Mouse (Mus musculus): Measurements from ENCODE around the gene Gm10591.
"Not testable (repeated sequence)": the region's sequence is repeated elsewhere in the genome, so short reads cannot be mapped to it uniquely, and the experiment has no call there.

Gm10591 gene

DNA sequence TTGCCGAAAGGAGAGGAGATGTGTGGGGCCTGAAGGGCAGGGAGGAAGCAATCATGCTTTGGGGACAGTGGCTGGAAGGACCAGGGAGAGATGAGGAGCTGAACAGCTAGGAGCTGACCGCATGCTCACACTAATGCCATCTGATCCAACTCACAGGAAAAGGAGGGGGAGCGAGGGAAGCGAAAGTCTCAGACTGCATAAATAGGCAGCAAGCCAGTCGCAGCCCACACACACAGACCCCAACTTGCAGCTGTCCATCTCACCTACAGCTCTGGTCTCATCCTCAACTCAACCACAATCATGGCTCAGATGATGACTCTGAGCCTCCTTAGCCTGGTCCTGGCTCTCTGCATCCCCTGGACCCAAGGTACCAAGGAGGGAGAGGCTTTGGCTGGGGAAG lies at the start of gene Gm10591:
Gm10591 (plus strand) TSS at position 301 of the 400 bp plus-strand sequence.
- DNase-seq = not testable (repeated sequence)

DNA sequence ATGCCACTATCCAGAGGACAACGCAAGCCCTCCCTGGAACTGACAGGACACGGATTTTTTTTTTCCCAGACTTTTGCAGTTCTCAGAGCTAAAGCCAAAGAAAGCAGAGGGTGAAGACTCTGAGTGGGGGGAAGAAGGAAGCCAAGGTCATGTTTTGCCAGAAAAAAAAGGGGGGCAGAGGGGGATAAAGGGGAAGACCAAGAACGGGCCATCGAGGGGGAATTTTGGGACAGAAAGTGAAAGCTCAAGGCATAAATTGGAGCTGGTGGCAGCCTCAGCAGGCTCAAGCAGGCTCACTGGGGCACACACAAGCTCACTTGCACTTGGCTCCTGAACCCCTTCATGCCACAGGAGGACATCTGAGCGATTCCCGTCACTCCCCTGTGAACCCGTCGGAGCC lies 17.4 kb downstream of the Gm10591 start, which contains the start of gene Gm2564:
Gm2564 (plus strand) TSS at position 301 of the 400 bp plus-strand sequence.
- DNase-seq = not testable (repeated sequence)

DNA sequence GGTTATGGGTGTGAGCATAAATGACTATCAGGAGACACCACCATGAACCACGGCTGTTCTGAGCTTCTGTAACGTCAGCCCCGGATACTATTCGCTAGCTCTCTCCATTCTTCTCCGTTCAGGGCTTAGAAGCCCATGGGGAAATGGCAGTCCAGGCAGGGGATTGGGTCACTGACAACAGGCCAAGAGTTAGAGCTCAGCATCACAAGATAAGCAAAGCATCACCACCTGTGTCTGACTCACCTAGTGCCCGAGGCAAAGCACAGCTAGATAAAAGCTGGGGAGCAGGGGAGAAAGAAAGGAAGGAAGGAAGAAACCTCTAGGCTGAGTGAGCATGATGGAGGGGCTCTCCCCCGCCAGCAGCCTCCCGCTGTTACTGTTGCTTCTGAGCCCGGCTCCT lies 43.0 kb downstream of the Gm10591 start, which contains the start of gene Ccl27b:
Ccl27b (plus strand) TSS at position 301 of the 400 bp plus-strand sequence.
- not testable (repeated sequence) for DNase-seq

DNA sequence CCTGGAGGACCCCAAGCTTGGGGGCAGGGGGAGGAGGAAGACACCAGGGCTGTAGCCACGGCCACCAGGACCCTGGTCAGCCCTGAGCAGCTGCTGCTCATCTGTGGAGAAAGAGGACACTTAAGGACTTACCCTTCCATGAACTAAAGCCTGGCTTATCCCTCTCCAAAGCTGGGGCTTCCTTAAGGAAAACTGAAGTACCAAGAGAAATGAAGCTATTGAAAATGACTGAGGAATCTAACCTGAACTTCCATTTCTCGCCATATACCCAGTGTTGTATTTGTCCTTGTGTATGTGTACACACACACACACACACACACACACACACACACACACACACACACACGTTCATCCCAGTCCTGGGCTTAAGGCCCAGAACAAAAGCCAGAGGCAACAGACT lies 49.8 kb downstream of the Gm10591 start, which contains the start of gene Il11ra2:
Il11ra2 (minus strand) TSS at position 101 of the 400 bp plus-strand sequence.
- not testable (repeated sequence) for DNase-seq
